ENCODE assay signal across 23 mouse cellular contexts in genomic region chr7:110063731-110064130, GRCm38 (mm10). TPM values are rescaled to one million over a fixed set of nuclear protein-coding genes. Genes with fewer than 3 reads are reported as not detected.
A peak's percentile ranks its signal among the peaks of the same experiment; 100 is the strongest.
DNase-seq lines count a peak whose midpoint lies in the region; ATAC-seq and TF ChIP-seq lines count a peak whose summit lies in the region.
"Had no signal": no experiment of that assay in that cellular context is flagged by ENCODE, and none has a peak within 500 bp of the region (broad histone marks: within the 10 kb centered on the region; RNA-seq: fewer than 3 reads in every experiment).

No protein-coding gene starts in this region.

- peak; percentile 14 to 17 for DNase-seq in cerebellum, adult 2 months
- no peak for DNase-seq in cerebellum, postnatal 4 days (ENCODE audit: low spot score in 2 of 2)
- DNase-seq in heart, postnatal 0 days (ENCODE audit: low spot score): no peak
- DNase-seq in heart, embryonic 10.5 days (ENCODE audit: low spot score): no peak
- no peak for DNase-seq in ovary, postnatal 36 days (ENCODE audit: low spot score)
- DNase-seq: adrenal gland, adult 8-10 months; embryo, embryonic 11 days; gastrocnemius, postnatal 14 days; kidney, adult 9 months; kidney, postnatal 10 days; layer of hippocampus, adult 9-11 months; lung, postnatal 4 days; right cerebral cortex, adult 18-20 months; spleen, adult 18-20 months; thymus, adult 18-20 months had no signal

- WGBS in cerebellum, adult 2 months: 98% methylated on average over 9 of the region's 9 CpGs
- 98% methylated on average over 9 of the region's 9 CpGs for WGBS in heart, postnatal 0 days
- 95% methylated on average over 9 of the region's 9 CpGs for WGBS in heart, embryonic 10.5 days
- WGBS in liver, embryonic 15.5 days (ENCODE audit: insufficient replicate concordance): 87% methylated on average over 9 of the region's 9 CpGs

- H3K4me1 ChIP-seq in cerebellum, adult 2 months (ENCODE audit: control insufficient read depth, insufficient read depth, low read length): peaks cover 3% of the 10 kb centered on the region; the same call in 1 of the 2 replicates
- peaks cover 16% of the 10 kb centered on the region; the same call in 1 of the 2 replicates for H3K4me1 ChIP-seq in heart, postnatal 0 days (ENCODE audit: control insufficient read depth, insufficient read depth)
- H3K4me1 ChIP-seq in heart, embryonic 10.5 days: peaks cover 19% of the 10 kb centered on the region
- H3K4me1 ChIP-seq in ES-Bruce4 (ENCODE audit: control insufficient read depth, insufficient read depth, low read length): no peaks in the 10 kb centered on the region
- peaks cover 35% of the 10 kb centered on the region for H3K4me1 ChIP-seq in liver, embryonic 15.5 days (replicated peaks)

- H3K27me3 ChIP-seq in cerebellum, adult 2 months (ENCODE audit: control insufficient read depth, insufficient read depth, low read length): no peaks in the 10 kb centered on the region
- H3K27me3 ChIP-seq in heart, postnatal 0 days (ENCODE audit: control insufficient read depth, insufficient read depth, low read length): no peaks in the 10 kb centered on the region
- H3K27me3 ChIP-seq in heart, embryonic 10.5 days (ENCODE audit: insufficient read depth, poor library complexity, severe bottlenecking): no peaks in the 10 kb centered on the region
- no peaks in the 10 kb centered on the region for H3K27me3 ChIP-seq in ES-Bruce4 (ENCODE audit: control insufficient read depth, insufficient read depth, low read length, poor library complexity, severe bottlenecking)
- H3K27me3 ChIP-seq in liver, embryonic 15.5 days: no peaks in the 10 kb centered on the region
- H3K27me3 ChIP-seq: megakaryocyte, embryonic 14.5 days; midbrain, embryonic 15.5 days had no signal

- no peak for TF ChIP-seq CTCF in cerebellum, adult 2 months (IDR thresholded peaks at IDR 0.05; ENCODE audit: borderline replicate concordance, insufficient read depth, low read depth, low read length)
- TF ChIP-seq CTCF in heart, postnatal 0 days (IDR thresholded peaks at IDR 0.05; ENCODE audit: low read depth): no peak
- no peak for TF ChIP-seq CTCF in ES-Bruce4 (IDR thresholded peaks at IDR 0.05; ENCODE audit: low read depth, low read length)

- H3K36me3 ChIP-seq in heart, postnatal 0 days (replicated peaks; ENCODE audit: control insufficient read depth, insufficient read depth, low read length): peaks cover 9% of the 10 kb centered on the region
- peaks cover 34% of the 10 kb centered on the region for H3K36me3 ChIP-seq in heart, embryonic 10.5 days
- H3K36me3 ChIP-seq in ES-Bruce4 (ENCODE audit: control insufficient read depth, insufficient read depth, low read length, poor library complexity, severe bottlenecking): no peaks in the 10 kb centered on the region
- peaks cover 37% of the 10 kb centered on the region for H3K36me3 ChIP-seq in liver, embryonic 15.5 days (replicated peaks)
- H3K36me3 ChIP-seq: midbrain, embryonic 15.5 days had no signal

- TF ChIP-seq POLR2A in cerebellum, adult 2 months (IDR thresholded peaks at IDR 0.05; ENCODE audit: borderline replicate concordance, insufficient read depth, low read length): no peak
- TF ChIP-seq POLR2A in ES-Bruce4 (IDR thresholded peaks at IDR 0.05; ENCODE audit: insufficient read depth, low read length): no peak

- H3K9ac ChIP-seq in heart, postnatal 0 days (replicated peaks; ENCODE audit: low read depth, low read length): no peak overlapping the region
- H3K9ac ChIP-seq in ES-Bruce4 (ENCODE audit: low read depth, poor library complexity, severe bottlenecking): peak overlapping the region; percentile 99
- H3K9ac ChIP-seq in liver, embryonic 15.5 days: no peak overlapping the region
- H3K9ac ChIP-seq: hindbrain, embryonic 14.5 days; midbrain, embryonic 15.5 days had no signal

- no peak overlapping the region for H3K4me2 ChIP-seq in heart, postnatal 0 days (ENCODE audit: low read depth, low read length)
- H3K4me2 ChIP-seq in liver, embryonic 15.5 days: peak overlapping the region; percentile 70; the same call in 1 of the 2 replicates
- H3K4me2 ChIP-seq: hindbrain, embryonic 14.5 days; midbrain, embryonic 15.5 days had no signal

- ATAC-seq in heart, postnatal 0 days (ENCODE audit: insufficient read depth, low read depth): no peak
- no peak for ATAC-seq in liver, embryonic 15.5 days (ENCODE audit: insufficient read depth)
- ATAC-seq in megakaryocyte-erythroid progenitor cell, adult 5-6 weeks (replicated peaks; ENCODE audit: low FRiP score, low TSS enrichment, poor library complexity, severe bottlenecking): no peak
- ATAC-seq: forebrain, embryonic 16.5 days; intestine, postnatal 0 days; midbrain, embryonic 15.5 days had no signal

- H3K9me3 ChIP-seq in heart, postnatal 0 days (replicated peaks; ENCODE audit: control insufficient read depth, low read length): no peaks in the 10 kb centered on the region
- H3K9me3 ChIP-seq in heart, embryonic 10.5 days: no peaks in the 10 kb centered on the region
- no peaks in the 10 kb centered on the region for H3K9me3 ChIP-seq in ES-Bruce4 (replicated peaks; ENCODE audit: control insufficient read depth, insufficient read depth, low read length, poor library complexity, severe bottlenecking)
- no peaks in the 10 kb centered on the region for H3K9me3 ChIP-seq in liver, embryonic 15.5 days (replicated peaks)
- H3K9me3 ChIP-seq: megakaryocyte, embryonic 14.5 days; midbrain, embryonic 15.5 days had no signal

- no peak overlapping the region for H3K27ac ChIP-seq in cerebellum, adult 2 months (ENCODE audit: insufficient read depth, low read length)
- 0 out of 2 replicates have a peak overlapping the region, but pooled peaks have one; percentile 100 for H3K27ac ChIP-seq in heart, postnatal 0 days (ENCODE audit: low read depth)
- H3K27ac ChIP-seq in heart, embryonic 10.5 days: no peak overlapping the region; the same call in 1 of the 2 replicates
- H3K27ac ChIP-seq in ES-Bruce4 (ENCODE audit: insufficient read depth, low read length): no peak overlapping the region
- H3K27ac ChIP-seq in liver, embryonic 15.5 days (replicated peaks): no peak overlapping the region

- TF ChIP-seq EP300 in heart, postnatal 0 days (IDR thresholded peaks at IDR 0.05; ENCODE audit: low read depth): no peak
- TF ChIP-seq EP300 in ES-Bruce4 (IDR thresholded peaks at IDR 0.05; ENCODE audit: insufficient read depth, low read depth, low read length): no peak

- H3K4me3 ChIP-seq in cerebellum, adult 2 months (replicated peaks; ENCODE audit: insufficient read depth, low read depth, low read length): no peak overlapping the region
- H3K4me3 ChIP-seq in heart, postnatal 0 days (ENCODE audit: low read depth, low read length): no peak overlapping the region
- no peak overlapping the region for H3K4me3 ChIP-seq in heart, embryonic 10.5 days
- H3K4me3 ChIP-seq in ES-Bruce4 (ENCODE audit: low read depth, low read length): no peak overlapping the region
- peak overlapping the region; percentile 84; the same call in 1 of the 2 replicates for H3K4me3 ChIP-seq in liver, embryonic 15.5 days (replicated peaks)
- H3K4me3 ChIP-seq: midbrain, embryonic 15.5 days had no signal

RNA-seq across cellular contexts. Expression of gene Zfp143, which starts 2.7 kb away (rescaled TPM):
- polyA plus RNA-seq in cerebellum, adult 2 months (2012; rRNA removed): 16.0 and 16.7 TPM in 2 replicates
- 5.4 and 21.0 TPM in 2 replicates for total RNA-seq in heart, postnatal 0 days (2014; rRNA removed; ENCODE audit: low replicate concordance)
- polyA plus RNA-seq in heart, postnatal 0 days (2015; fragmentation: Nextera tagmentation; extraction: Ambion mirVana): 8.5 and 9.6 TPM in 2 replicates
- 18.7 and 19.0 TPM in 2 replicates for polyA plus RNA-seq in heart, embryonic 10.5 days (2016; fragmentation: Nextera tagmentation; extraction: Ambion mirVana)
- polyA plus RNA-seq in ES-Bruce4 (2011; ENCODE audit: insufficient read depth, insufficient read length, low read depth, missing spikeins): 40.0 and 42.7 TPM in 2 replicates
- 10.2 and 10.3 TPM in 2 replicates for polyA plus RNA-seq in liver, embryonic 15.5 days (2015; fragmentation: Nextera tagmentation; extraction: Ambion mirVana)
- 18.8 and 25.7 TPM in 2 replicates for total RNA-seq in megakaryocyte-erythroid progenitor cell, adult 5-6 weeks (2014; fragmentation: Nextera tagmentation)
- 30.1 and 47.0 TPM in 2 replicates for total RNA-seq in megakaryocyte-erythroid progenitor cell, adult 5-6 weeks (2017)

RNA-seq across cellular contexts. Expression of gene Ipo7, which starts 45.7 kb away (rescaled TPM):
- 46.5 and 50.8 TPM in 2 replicates for polyA plus RNA-seq in cerebellum, adult 2 months (2012; rRNA removed)
- total RNA-seq in heart, postnatal 0 days (2014; rRNA removed; ENCODE audit: low replicate concordance): 72.6 and 85.5 TPM in 2 replicates
- 24.0 and 24.3 TPM in 2 replicates for polyA plus RNA-seq in heart, postnatal 0 days (2015; fragmentation: Nextera tagmentation; extraction: Ambion mirVana)
- polyA plus RNA-seq in heart, embryonic 10.5 days (2016; fragmentation: Nextera tagmentation; extraction: Ambion mirVana): 38.4 and 43.9 TPM in 2 replicates
- polyA plus RNA-seq in ES-Bruce4 (2011; ENCODE audit: insufficient read depth, insufficient read length, low read depth, missing spikeins): 249 and 281 TPM in 2 replicates
- polyA plus RNA-seq in liver, embryonic 15.5 days (2015; fragmentation: Nextera tagmentation; extraction: Ambion mirVana): 18.4 and 20.3 TPM in 2 replicates
- 96.2 and 126 TPM in 2 replicates for total RNA-seq in megakaryocyte-erythroid progenitor cell, adult 5-6 weeks (2014; fragmentation: Nextera tagmentation)
- total RNA-seq in megakaryocyte-erythroid progenitor cell, adult 5-6 weeks (2017): 252 and 297 TPM in 2 replicates

RNA-seq across cellular contexts. Expression of gene Wee1, which starts 58.1 kb away (rescaled TPM):
- 15.9 and 16.9 TPM in 2 replicates for polyA plus RNA-seq in cerebellum, adult 2 months (2012; rRNA removed)
- total RNA-seq in heart, postnatal 0 days (2014; rRNA removed; ENCODE audit: low replicate concordance): 21.4 and 27.9 TPM in 2 replicates
- 17.2 and 20.3 TPM in 2 replicates for polyA plus RNA-seq in heart, postnatal 0 days (2015; fragmentation: Nextera tagmentation; extraction: Ambion mirVana)
- polyA plus RNA-seq in heart, embryonic 10.5 days (2016; fragmentation: Nextera tagmentation; extraction: Ambion mirVana): 25.1 and 29.0 TPM in 2 replicates
- 58.7 and 60.1 TPM in 2 replicates for polyA plus RNA-seq in ES-Bruce4 (2011; ENCODE audit: insufficient read depth, insufficient read length, low read depth, missing spikeins)
- polyA plus RNA-seq in liver, embryonic 15.5 days (2015; fragmentation: Nextera tagmentation; extraction: Ambion mirVana): 9.0 and 9.1 TPM in 2 replicates
- total RNA-seq in megakaryocyte-erythroid progenitor cell, adult 5-6 weeks (2014; fragmentation: Nextera tagmentation): 42.8 and 48.8 TPM in 2 replicates
- total RNA-seq in megakaryocyte-erythroid progenitor cell, adult 5-6 weeks (2017): 27.0 and 27.8 TPM in 2 replicates

Comparison
In these comparisons a context has a peak if more than half of its experiments do, and no peak if none do; other contexts are left out.
1. DNase-seq: peak in cerebellum, adult 2 months (2 of 2); none in cerebellum, postnatal 4 days (0 of 2), heart, postnatal 0 days (single experiment), heart, embryonic 10.5 days (single experiment) and ovary, postnatal 36 days (single experiment).